Mouse (Mus musculus) spleen, adult 2 months (tissue): ENCODE measurements around the gene Hpd.

Experiments
- CTCF ChIP-seq: fragments of 200-500 bp; IDR thresholded peaks from 2 replicates; pipeline ENCODE4 v1.5.1; 2011; ENCODE audit warnings: mild to moderate bottlenecking, inconsistent platforms; ENCODE audit not compliant: insufficient read depth, insufficient read length, insufficient replicate concordance; ENCODE audit errors: extremely low read depth
- POLR2A ChIP-seq: fragments of 200-500 bp; IDR thresholded peaks from 2 replicates; pipeline ENCODE4 v1.6.1; 2011; ENCODE audit warnings: low read depth, low read length, inconsistent platforms

GRCm38 (mm10) chr5:123141555-123142160 lies 40.9 kb downstream of the Hpd start:
- TF ChIP-seq POLR2A (no peak), CTCF (no peak)
